Mouse (Mus musculus): ENCODE data around the gene Tmem140.

The Tmem140 gene

GRCm38 (mm10) chr6:34862791-34863403 is at the start of gene Tmem140:
Gene Tmem140, plus strand, starts transcription at chr6:34863146.
- no peak for DNase-seq (ENCODE audit: low spot score)

- no peak for DNase-seq (ENCODE audit: low spot score)
Measured at GRCm38 (mm10) chr6:34824406-34824805, 38.5 kb upstream of the Tmem140 start.

GRCm38 (mm10) chr6:34832352-34832751 is 30.6 kb upstream of the Tmem140 start:
- no peak for DNase-seq (ENCODE audit: low spot score)

GRCm38 (mm10) chr6:34861546-34862053 is 1.3 kb upstream of the Tmem140 start:
- DNase-seq (ENCODE audit: low spot score), result no peak

- no peak for DNase-seq (ENCODE audit: low spot score)
Measured at GRCm38 (mm10) chr6:34862381-34862780, 565 bp upstream of the Tmem140 start.

GRCm38 (mm10) chr6:34863786-34864514 is 1.0 kb downstream of the Tmem140 start:
- no peak for DNase-seq (ENCODE audit: low spot score)

GRCm38 (mm10) chr6:34865213-34865612 is 2.3 kb downstream of the Tmem140 start:
- no peak for DNase-seq (ENCODE audit: low spot score)

- DNase-seq (ENCODE audit: low spot score), result no peak
Measured at GRCm38 (mm10) chr6:34865711-34866593, 3.0 kb downstream of the Tmem140 start.

- DNase-seq (ENCODE audit: low spot score), result no peak
Measured at GRCm38 (mm10) chr6:34866786-34867185, 3.8 kb downstream of the Tmem140 start.

- no peak for DNase-seq (ENCODE audit: low spot score)
Measured at GRCm38 (mm10) chr6:34867301-34867994, 4.5 kb downstream of the Tmem140 start.

GRCm38 (mm10) chr6:34867995-34868350 is 5.0 kb downstream of the Tmem140 start:
- no peak for DNase-seq (ENCODE audit: low spot score)

GRCm38 (mm10) chr6:34868507-34869217 is 5.7 kb downstream of the Tmem140 start:
- DNase-seq (ENCODE audit: low spot score), result no peak

- no peak for DNase-seq (ENCODE audit: low spot score)
Measured at GRCm38 (mm10) chr6:34869225-34869915, 6.4 kb downstream of the Tmem140 start.

- no peak for DNase-seq (ENCODE audit: low spot score)
Measured at GRCm38 (mm10) chr6:34870136-34870535, 7.2 kb downstream of the Tmem140 start.

- DNase-seq (ENCODE audit: low spot score), result no peak
Measured at GRCm38 (mm10) chr6:34870724-34871123, 7.8 kb downstream of the Tmem140 start.

GRCm38 (mm10) chr6:34871929-34872328 is 9.0 kb downstream of the Tmem140 start:
- DNase-seq (ENCODE audit: low spot score), result no peak

- no peak for DNase-seq (ENCODE audit: low spot score)
Measured at GRCm38 (mm10) chr6:34872871-34873270, 9.9 kb downstream of the Tmem140 start.

GRCm38 (mm10) chr6:34874101-34874921 is 11.4 kb downstream of the Tmem140 start:
- DNase-seq (ENCODE audit: low spot score), result peak; percentile 61

GRCm38 (mm10) chr6:34875268-34875761 is 12.4 kb downstream of the Tmem140 start:
- DNase-seq (ENCODE audit: low spot score), result no peak
